Mouse (Mus musculus): ENCODE measurements around the gene Ubtf.

- TF ChIP-seq CTCF (IDR thresholded peaks at IDR 0.05; ENCODE audit: insufficient read depth, low read length) (no peak), POLR2A (IDR thresholded peaks at IDR 0.05; ENCODE audit: borderline replicate concordance, extremely low read depth, low read depth, low read length) (no peak)
Measured at GRCm38 (mm10) chr11:102342742-102343141, 23.2 kb upstream of the Ubtf start.

Data from lung, adult 2 months (tissue).